Mouse (Mus musculus) neural tube, embryonic 11.5 days (tissue): ENCODE measurements around the gene Vmn1r112. TPM values are rescaled to one million over a fixed set of nuclear protein-coding genes. Genes with fewer than 3 reads are reported as not detected.
"Not testable (repeated sequence)": the region's sequence is repeated elsewhere in the genome, so short reads cannot be mapped to it uniquely, and the experiment has no call there.

Source experiments
- ATAC-seq: fragments of 200-750 bp; cut with Nextera tagmentation; 2 replicates; pipeline ENCODE4 v1.8.0; 2017; ENCODE audit warnings: moderate number of reproducible peaks, mild to moderate bottlenecking, moderate TSS enrichment, moderate library complexity; ENCODE audit not compliant: insufficient read depth, low FRiP score, low TSS enrichment
- DNase-seq: peaks from one replicate; pipeline ENCODE4 v3.0.0-alpha.2; 2015; ENCODE audit warnings: low spot score
- H3K27ac ChIP-seq: fragments of 300-500 bp; sonication (generic); 2 replicates; pipeline ENCODE4 v1.5.1; 2014; ENCODE audit warnings: low read depth, mild to moderate bottlenecking, low read length
- H3K27me3 ChIP-seq: fragments of 300-500 bp; sonication (generic); 2 replicates; pipeline ENCODE4 v1.6.1; 2014; ENCODE audit warnings: mild to moderate bottlenecking, low read length, mixed read lengths; ENCODE audit not compliant: control insufficient read depth, insufficient read depth
- H3K36me3 ChIP-seq: fragments of 300-500 bp; sonication (generic); 2 replicates; pipeline ENCODE4 v1.6.1; 2014; ENCODE audit warnings: mild to moderate bottlenecking, low read length, moderate library complexity, mixed read lengths; ENCODE audit not compliant: control insufficient read depth, insufficient read depth
- H3K4me1 ChIP-seq: fragments of 300-500 bp; sonication (generic); 2 replicates; pipeline ENCODE4 v1.6.1; 2014; ENCODE audit warnings: low read length, mixed read lengths; ENCODE audit not compliant: control insufficient read depth, insufficient read depth
- H3K4me2 ChIP-seq: fragments of 300-500 bp; sonication (generic); 2 replicates; pipeline ENCODE4 v1.6.1; 2014; ENCODE audit warnings: low read depth, mild to moderate bottlenecking, moderate library complexity
- H3K4me3 ChIP-seq: fragments of 300-500 bp; sonication (generic); 2 replicates; pipeline ENCODE4 v1.5.1; 2014; ENCODE audit warnings: low read depth, low read length
- H3K9ac ChIP-seq: fragments of 300-500 bp; sonication (generic); 2 replicates; pipeline ENCODE4 v1.6.1; 2014; ENCODE audit warnings: mild to moderate bottlenecking, low read length
- H3K9me3 ChIP-seq: fragments of 300-500 bp; sonication (generic); 2 replicates; pipeline ENCODE4 v1.6.1; 2016; ENCODE audit warnings: low read length; ENCODE audit not compliant: control insufficient read depth
- WGBS: fragments of 180-500 bp; shearing (Covaris S2); extraction: QIAGEN DNeasy Blood & Tissue Kit; methylation state at CpG from one replicate; pipeline ENCODE4 v1.1.7; 2014; 5-methylcytosine and 5-hydroxymethylcytosine counted together
- polyA plus RNA-seq: library from polyadenylated mRNA; unstranded; fragments of >200 nt; fragmentation: Nextera tagmentation; extraction: Ambion mirVana; gene quantifications from 2 replicates; pipeline ENCODE4 v1.2.1, GENCODE M21; 2014

The Vmn1r112 gene
- not detected in 2 replicates for polyA plus RNA-seq

DNA sequence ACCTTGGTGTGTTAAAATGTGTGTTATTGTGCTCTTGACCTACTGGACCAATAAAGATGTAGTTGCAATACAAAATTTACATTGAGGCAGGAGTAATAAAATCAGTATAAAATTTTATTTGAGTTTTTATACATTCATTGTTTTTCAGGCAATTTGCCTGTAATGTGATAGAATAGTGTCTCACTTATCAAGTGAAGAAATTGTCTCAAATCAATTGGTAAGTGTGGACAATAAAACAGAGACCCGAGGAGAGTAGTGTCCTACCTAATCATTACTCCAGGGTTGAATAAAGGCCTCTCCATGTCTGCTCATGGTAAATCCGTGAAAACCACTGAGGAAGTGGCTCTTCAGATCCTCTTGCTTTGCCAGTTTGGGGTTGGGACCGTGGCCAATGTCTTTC lies at the start of gene Vmn1r112:
Gene Vmn1r112, plus strand, starts transcription at position 301 of the 400 bp plus-strand sequence.
- H3K9me3 ChIP-seq, H3K27ac ChIP-seq, H3K4me1 ChIP-seq, DNase-seq, H3K9ac ChIP-seq, H3K36me3 ChIP-seq, H3K27me3 ChIP-seq, H3K4me2 ChIP-seq, ATAC-seq, H3K4me3 ChIP-seq: not testable (repeated sequence)
- no CpG with 5 or more reads among the region's 3 CpGs for WGBS

DNA sequence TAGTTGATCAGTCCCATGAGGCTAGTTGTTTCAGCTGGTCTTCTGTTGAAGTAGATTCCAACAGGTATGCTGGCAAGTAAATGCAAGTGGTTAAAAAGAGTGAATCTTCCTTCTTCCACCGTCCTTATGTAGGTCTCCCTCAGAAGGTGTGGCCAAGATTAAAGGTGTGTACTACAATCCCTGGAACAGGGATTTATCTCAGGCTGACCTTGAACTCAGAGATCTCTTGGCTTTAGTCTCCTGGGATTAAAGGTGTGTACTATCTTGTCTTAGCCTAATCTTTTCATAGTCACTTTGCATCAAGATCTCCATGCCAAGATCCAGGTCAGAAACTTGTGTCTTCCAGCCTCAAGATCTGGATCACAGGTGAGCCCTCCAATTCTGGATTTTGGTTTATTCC lies 40.5 kb upstream of the Vmn1r112 start, which contains the start of gene Gm10668:
Gene Gm10668, minus strand, starts transcription at position 101 of the 400 bp plus-strand sequence.
- H3K4me2 ChIP-seq, H3K9me3 ChIP-seq, H3K27me3 ChIP-seq, H3K4me1 ChIP-seq, DNase-seq, H3K27ac ChIP-seq, H3K9ac ChIP-seq, H3K4me3 ChIP-seq, H3K36me3 ChIP-seq, ATAC-seq: not testable (repeated sequence)
- WGBS = no CpG with 5 or more reads among the region's 1 CpGs

DNA sequence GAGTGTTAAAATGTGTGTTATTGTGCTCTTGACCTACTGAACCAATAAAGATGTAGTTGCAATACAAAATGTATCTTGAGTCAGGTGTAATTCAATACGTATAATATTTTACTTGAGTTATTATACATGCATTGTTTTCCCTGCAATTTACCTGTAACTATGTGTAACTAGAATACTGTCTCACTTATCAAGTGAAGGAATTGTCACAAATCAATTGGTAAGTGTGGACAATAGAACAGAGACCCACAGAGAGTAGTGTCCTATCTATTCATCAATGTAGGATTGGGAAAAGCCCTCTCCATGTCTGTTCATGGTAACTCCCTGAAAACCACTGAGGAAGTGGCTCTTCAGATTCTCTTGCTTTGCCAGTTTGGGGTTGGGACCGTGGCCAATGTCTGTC lies 16.0 kb downstream of the Vmn1r112 start, which contains the start of gene Vmn1r113:
Gene Vmn1r113, plus strand, starts transcription at position 301 of the 400 bp plus-strand sequence.
- not testable (repeated sequence) for DNase-seq, H3K27ac ChIP-seq, H3K4me3 ChIP-seq, H3K4me2 ChIP-seq, ATAC-seq, H3K9me3 ChIP-seq, H3K27me3 ChIP-seq, H3K36me3 ChIP-seq, H3K9ac ChIP-seq, H3K4me1 ChIP-seq
- WGBS = 68% methylated on average over 2 of the region's 2 CpGs

DNA sequence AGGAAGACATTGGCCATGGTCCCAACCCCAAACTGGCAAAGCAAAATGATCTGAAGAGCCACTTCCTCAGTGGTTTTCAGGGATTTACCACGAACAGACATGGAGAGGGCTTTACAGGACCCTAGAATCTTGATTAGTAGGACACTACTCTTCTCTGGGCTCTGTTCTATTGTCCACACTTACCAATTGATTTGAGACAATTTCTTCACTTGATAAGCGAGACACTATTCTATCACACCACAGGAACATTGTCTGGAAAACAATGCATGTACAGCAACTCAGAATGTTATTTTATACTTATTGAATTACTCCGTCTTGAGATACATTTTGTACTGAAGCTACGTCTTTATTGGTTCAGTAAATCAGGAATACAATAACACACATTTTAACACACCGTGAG lies 41.1 kb downstream of the Vmn1r112 start, which contains the start of gene Vmn1r114:
Gene Vmn1r114, minus strand, starts transcription at position 101 of the 400 bp plus-strand sequence.
- not testable (repeated sequence) for H3K4me2 ChIP-seq, H3K4me1 ChIP-seq, ATAC-seq, H3K27me3 ChIP-seq, H3K36me3 ChIP-seq, H3K9me3 ChIP-seq, DNase-seq, H3K27ac ChIP-seq, H3K4me3 ChIP-seq, H3K9ac ChIP-seq
- no CpG with 5 or more reads among the region's 5 CpGs for WGBS

Other genes with a start within 250 kb of the Vmn1r112 start
- not detected in 2 replicates for gene Vmn1r104, start 237.3 kb upstream of the Vmn1r112 start, polyA plus RNA-seq
- not detected in 2 replicates for gene Gm5726, start 225.4 kb upstream of the Vmn1r112 start, polyA plus RNA-seq
- not detected in 2 replicates for gene Gm4141, start 194.9 kb upstream of the Vmn1r112 start, polyA plus RNA-seq
- gene Gm4513, start 172.2 kb upstream of the Vmn1r112 start, polyA plus RNA-seq = not detected in 2 replicates
- gene Vmn1r107, start 102.3 kb upstream of the Vmn1r112 start, polyA plus RNA-seq = not detected in 2 replicates
- gene Vmn1r111, start 68.0 kb upstream of the Vmn1r112 start, polyA plus RNA-seq = not detected in 2 replicates
- not detected in 2 replicates for gene Gm10668, start 40.6 kb upstream of the Vmn1r112 start, polyA plus RNA-seq
- not detected in 2 replicates for gene Vmn1r113, start 16.1 kb downstream of the Vmn1r112 start, polyA plus RNA-seq
- not detected in 2 replicates for gene Vmn1r114, start 41.0 kb downstream of the Vmn1r112 start, polyA plus RNA-seq
- not detected in 2 replicates for gene Vmn1r115, start 73.8 kb downstream of the Vmn1r112 start, polyA plus RNA-seq
- not detected in 2 replicates for gene Vmn1r116, start 101.1 kb downstream of the Vmn1r112 start, polyA plus RNA-seq
- gene Vmn1r117, start 112.9 kb downstream of the Vmn1r112 start, polyA plus RNA-seq = not detected in 2 replicates
- not detected in 2 replicates for gene Vmn1r118, start 141.2 kb downstream of the Vmn1r112 start, polyA plus RNA-seq
- gene Vmn1r119, start 241.3 kb downstream of the Vmn1r112 start, polyA plus RNA-seq = not detected in 2 replicates